Mouse (Mus musculus) embryonic facial prominence, embryonic 15.5 days (tissue): ENCODE data around the gene Zfp148. TPM values are rescaled to one million over a fixed set of nuclear protein-coding genes. Genes with fewer than 3 reads are reported as not detected.

Source experiments
- ATAC-seq: fragments of 200-750 bp; cut with Nextera tagmentation; 2 replicates; pipeline ENCODE4 v1.8.0; 2017; ENCODE audit warnings: low read depth, moderate TSS enrichment; ENCODE audit not compliant: insufficient number of reproducible peaks, low FRiP score, low TSS enrichment
- H3K27ac ChIP-seq: fragments of 300-500 bp; sonication (generic); replicated peaks from 2 replicates; pipeline ENCODE4 v1.5.1; 2015; ENCODE audit warnings: mild to moderate bottlenecking, inconsistent platforms
- H3K27me3 ChIP-seq: fragments of 300-500 bp; sonication (generic); 2 replicates; pipeline ENCODE4 v1.6.1; 2015; ENCODE audit warnings: inconsistent platforms
- H3K36me3 ChIP-seq: fragments of 300-500 bp; sonication (generic); 2 replicates; pipeline ENCODE4 v1.6.1; 2015; ENCODE audit warnings: mild to moderate bottlenecking, inconsistent platforms
- H3K4me1 ChIP-seq: fragments of 300-500 bp; sonication (generic); 2 replicates; pipeline ENCODE4 v1.6.1; 2015; ENCODE audit warnings: inconsistent platforms
- H3K4me2 ChIP-seq: fragments of 300-500 bp; sonication (generic); replicated peaks from 2 replicates; pipeline ENCODE4 v1.6.1; 2015; ENCODE audit warnings: mild to moderate bottlenecking, inconsistent platforms
- H3K4me3 ChIP-seq: fragments of 300-500 bp; sonication (generic); replicated peaks from 2 replicates; pipeline ENCODE4 v1.5.1; 2015; ENCODE audit warnings: mild to moderate bottlenecking, inconsistent platforms
- H3K9ac ChIP-seq: fragments of 300-500 bp; sonication (generic); 2 replicates; pipeline ENCODE4 v1.6.1; 2015; ENCODE audit warnings: inconsistent platforms
- H3K9me3 ChIP-seq: fragments of 300-500 bp; sonication (generic); replicated peaks from 2 replicates; pipeline ENCODE4 v1.6.1; 2016; ENCODE audit warnings: inconsistent platforms
- WGBS: fragments of 180-500 bp; shearing (Covaris S2); methylation state at CpG from one replicate; pipeline ENCODE4 v1.1.7; 2015; 5-methylcytosine and 5-hydroxymethylcytosine counted together
- polyA plus RNA-seq: library from polyadenylated mRNA; unstranded; fragments of >200 nt; fragmentation: Nextera tagmentation; extraction: Ambion mirVana; gene quantifications from 2 replicates; pipeline ENCODE4 v1.2.1, GENCODE M21; 2015

The Zfp148 gene
- polyA plus RNA-seq, 1 experiment from 2014 or later: 55.3 TPM

DNA sequence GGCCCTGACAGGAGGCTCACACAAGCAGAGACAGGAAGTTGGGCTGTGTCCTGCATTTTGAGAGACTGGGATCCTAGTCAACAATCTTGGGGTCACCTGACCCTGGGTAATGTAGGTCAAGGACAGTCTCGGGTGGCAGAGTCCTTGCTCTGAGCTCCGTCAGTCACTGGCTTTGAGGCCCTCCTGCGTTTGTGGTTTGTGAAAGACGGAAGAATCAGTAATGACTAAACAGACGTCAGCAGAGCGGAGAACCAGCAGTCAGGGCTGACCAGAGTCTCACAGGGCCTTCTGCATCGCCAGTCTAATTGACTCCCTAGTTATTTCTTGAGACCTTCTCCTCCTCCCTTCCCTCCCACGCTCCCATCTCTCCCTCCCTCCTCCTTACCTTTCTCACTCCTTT, 150.5 kb downstream of the Zfp148 start:
- no peak overlapping the region for H3K4me3 ChIP-seq
- H3K36me3 ChIP-seq: no peaks in the 10 kb centered on the region
- 0 out of 2 replicates have a peak, but pooled peaks cover 7% of the 10 kb centered on the region for H3K4me1 ChIP-seq
- no peak overlapping the region for H3K9ac ChIP-seq
- no peak for ATAC-seq
- H3K27ac ChIP-seq: no peak overlapping the region
- H3K9me3 ChIP-seq: peaks cover 3% of the 10 kb centered on the region; the same call in 1 of the 2 replicates
- no peak overlapping the region for H3K4me2 ChIP-seq
- 73% methylated on average over 8 of the region's 8 CpGs for WGBS
- H3K27me3 ChIP-seq: no peaks in the 10 kb centered on the region

DNA sequence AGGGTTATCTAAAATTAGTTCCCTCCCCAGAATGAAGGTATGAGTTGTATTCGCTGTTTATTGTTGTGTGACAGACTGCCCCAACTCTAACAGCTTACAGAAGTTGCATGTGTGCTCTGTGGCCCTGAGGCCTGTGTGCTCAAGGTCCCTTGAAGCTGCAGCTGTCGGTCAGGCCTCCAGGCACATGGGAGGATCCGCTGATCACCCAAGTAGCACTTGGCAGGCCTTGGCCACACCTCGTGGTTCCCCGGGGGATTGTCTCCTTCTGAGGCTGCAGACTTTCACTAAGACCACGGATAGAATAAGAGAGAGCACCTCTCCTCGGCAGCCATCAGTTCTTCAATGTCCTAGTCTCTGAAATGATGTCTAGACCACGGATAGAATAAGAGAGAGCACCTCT, 155.8 kb downstream of the Zfp148 start:
- Histone ChIP-seq H3K4me2 (no peak overlapping the region), H3K9ac (no peak overlapping the region), H3K27ac (no peak overlapping the region), H3K9me3 (no peaks in the 10 kb centered on the region), H3K4me3 (no peak overlapping the region), H3K36me3 (no peaks in the 10 kb centered on the region), H3K4me1 (peaks cover 8% of the 10 kb centered on the region), H3K27me3 (no peaks in the 10 kb centered on the region)
- WGBS: 72% methylated on average over 8 of the region's 8 CpGs
- no peak for ATAC-seq

DNA sequence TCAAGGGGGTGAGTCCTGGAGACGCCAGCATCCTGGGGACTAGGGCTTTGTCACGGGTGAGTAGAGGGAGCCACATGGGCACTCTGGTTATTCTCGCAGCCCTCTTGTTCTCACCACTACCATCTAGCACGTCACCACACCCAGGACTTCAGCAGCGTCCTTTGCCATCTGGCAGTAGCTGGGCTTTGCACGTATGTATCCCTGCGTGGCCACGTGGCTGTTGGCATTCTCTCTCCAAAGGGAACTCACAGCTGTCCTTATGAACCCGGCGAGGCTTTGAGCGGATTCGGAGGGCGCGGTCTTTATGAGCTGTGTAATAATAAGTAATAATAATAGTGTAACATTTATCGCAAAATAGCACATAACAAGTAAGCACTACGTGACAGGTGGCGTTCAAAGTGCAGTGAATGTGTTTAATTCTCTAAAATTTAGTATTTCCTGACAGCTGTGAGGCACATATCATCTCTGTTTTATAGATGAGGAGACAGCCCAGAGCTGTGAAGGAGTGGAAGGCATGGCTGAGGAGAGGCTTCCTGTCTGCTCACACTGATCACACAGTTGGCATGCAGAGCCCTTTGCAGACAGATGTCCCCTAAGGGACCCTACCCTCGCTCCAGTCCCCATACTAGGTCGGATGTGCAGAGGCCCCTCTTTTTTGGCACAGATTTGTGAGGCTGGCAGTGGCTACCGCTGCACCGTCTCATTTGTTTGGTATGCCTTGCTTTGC, 157.0 kb downstream of the Zfp148 start:
- no peaks in the 10 kb centered on the region for H3K27me3 ChIP-seq
- no peaks in the 10 kb centered on the region for H3K36me3 ChIP-seq
- H3K9ac ChIP-seq: no peak overlapping the region
- no peak overlapping the region for H3K27ac ChIP-seq
- H3K9me3 ChIP-seq: no peaks in the 10 kb centered on the region
- 66% methylated on average over 21 of the region's 21 CpGs for WGBS
- no peak overlapping the region for H3K4me2 ChIP-seq
- peaks cover 8% of the 10 kb centered on the region for H3K4me1 ChIP-seq
- no peak overlapping the region for H3K4me3 ChIP-seq
- ATAC-seq: no peak

DNA sequence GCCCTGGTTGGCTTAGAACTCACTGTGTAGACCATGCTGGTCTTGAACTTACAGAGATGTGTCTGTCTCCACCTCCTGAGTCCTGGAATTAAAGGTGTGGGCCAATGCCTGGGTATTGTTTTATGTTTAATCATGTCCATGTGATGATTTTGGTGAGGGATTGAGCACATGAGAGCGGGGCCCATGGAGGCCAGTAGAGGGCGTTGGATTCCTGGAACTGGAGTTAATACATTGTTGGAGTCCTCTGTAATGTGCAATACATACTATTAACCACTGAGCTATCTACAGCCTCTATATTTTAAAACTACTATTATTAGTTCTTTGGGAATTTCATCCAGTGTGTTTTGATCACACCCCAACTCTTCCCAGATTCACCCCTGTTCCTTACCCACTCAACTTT, 163.7 kb downstream of the Zfp148 start:
- no peaks in the 10 kb centered on the region for H3K36me3 ChIP-seq
- 87% methylated on average over 2 of the region's 2 CpGs for WGBS
- no peaks in the 10 kb centered on the region for H3K4me1 ChIP-seq

DNA sequence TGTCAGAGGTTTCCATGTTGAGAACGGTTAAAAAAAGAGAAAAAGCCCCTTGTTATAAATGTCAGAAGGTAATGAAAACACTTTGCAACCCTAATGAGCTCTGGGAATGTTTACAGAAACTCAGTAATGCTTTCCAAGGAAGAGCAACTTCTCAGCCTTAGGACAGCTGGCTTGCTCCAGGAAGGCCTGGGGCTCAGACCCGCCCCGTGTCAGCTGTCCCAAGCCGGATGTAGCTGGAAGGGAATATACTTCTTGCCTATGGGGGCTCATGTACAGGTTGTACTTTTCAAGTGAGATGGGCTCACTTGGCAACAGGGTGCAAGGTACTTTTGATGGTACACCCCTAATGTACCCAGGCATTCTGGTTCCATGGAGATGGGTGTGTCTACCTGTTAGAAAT, 164.9 kb downstream of the Zfp148 start:
- H3K27me3 ChIP-seq: no peaks in the 10 kb centered on the region
- 72% methylated on average over 4 of the region's 4 CpGs for WGBS
- H3K4me1 ChIP-seq: no peaks in the 10 kb centered on the region
- H3K4me2 ChIP-seq: no peak overlapping the region
- ATAC-seq: no peak
- no peaks in the 10 kb centered on the region for H3K9me3 ChIP-seq
- no peaks in the 10 kb centered on the region for H3K36me3 ChIP-seq
- no peak overlapping the region for H3K9ac ChIP-seq
- no peak overlapping the region for H3K27ac ChIP-seq
- H3K4me3 ChIP-seq: no peak overlapping the region

More for the DNA sequence above, 163.7 kb downstream of the Zfp148 start:
- no peak overlapping the region for H3K4me3 ChIP-seq
- ATAC-seq: no peak
- H3K4me2 ChIP-seq: no peak overlapping the region
- H3K27ac ChIP-seq: no peak overlapping the region
- no peaks in the 10 kb centered on the region for H3K9me3 ChIP-seq
- no peak overlapping the region for H3K9ac ChIP-seq
- H3K27me3 ChIP-seq: no peaks in the 10 kb centered on the region

DNA sequence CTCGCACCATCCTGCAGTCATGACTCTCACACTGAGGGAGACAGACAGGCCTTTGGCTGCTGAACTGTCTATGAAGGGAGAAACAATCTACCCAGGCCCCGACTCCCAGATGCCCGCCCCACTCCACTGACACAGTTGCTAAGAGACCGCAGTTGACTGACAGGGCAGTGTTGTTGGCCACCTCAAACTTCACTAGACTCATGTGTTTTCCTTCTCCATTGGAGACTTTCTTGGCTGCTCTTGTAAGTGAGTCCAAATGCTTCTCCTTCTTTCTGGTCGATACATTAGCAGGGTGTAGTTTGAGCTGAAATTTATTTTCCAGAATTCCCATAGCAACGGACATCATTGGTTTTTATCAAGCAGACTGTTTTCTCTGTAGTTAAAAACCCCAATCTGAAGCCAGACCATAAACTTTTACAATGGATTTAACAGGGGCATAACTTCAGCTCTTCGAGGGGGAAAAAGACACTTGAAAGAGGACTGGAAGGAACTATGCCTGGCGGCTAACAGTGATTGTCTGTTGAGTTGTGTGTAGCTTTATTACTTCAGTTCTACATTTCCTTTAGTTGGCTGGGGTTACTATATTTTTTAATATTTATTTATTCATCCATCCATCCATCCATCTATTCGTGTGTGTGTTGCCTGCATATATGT, 173.2 kb downstream of the Zfp148 start:
- no peak overlapping the region for H3K4me3 ChIP-seq
- 0 out of 2 replicates have a peak, but pooled peaks cover 4% of the 10 kb centered on the region for H3K4me1 ChIP-seq
- H3K9me3 ChIP-seq: no peaks in the 10 kb centered on the region
- no peak overlapping the region for H3K9ac ChIP-seq
- H3K27ac ChIP-seq: no peak overlapping the region
- H3K27me3 ChIP-seq: no peaks in the 10 kb centered on the region
- ATAC-seq: peak; percentile 60; the same call in 1 of the 2 replicates
- 63% methylated on average over 9 of the region's 9 CpGs for WGBS
- H3K36me3 ChIP-seq: no peaks in the 10 kb centered on the region
- no peak overlapping the region for H3K4me2 ChIP-seq

Other genes with a start within 250 kb of the Zfp148 start
- gene Osbpl11, start 195.8 kb upstream of the Zfp148 start, polyA plus RNA-seq: 17.6 and 18.4 TPM in 2 replicates
- gene Snx4, start 129.4 kb upstream of the Zfp148 start, polyA plus RNA-seq: 82.2 and 83.6 TPM in 2 replicates
- gene Slc12a8, start 136.5 kb downstream of the Zfp148 start, polyA plus RNA-seq: 0.79 and 0.91 TPM in 2 replicates